Mouse (Mus musculus): Measurements from ENCODE around the gene Tspan15. TPM values are rescaled to one million over a fixed set of nuclear protein-coding genes. Genes with fewer than 3 reads are reported as not detected.

Gene Tspan15
- polyA plus RNA-seq (2014; fragmentation: Illumina TruSeq; extraction: RNeasy Lipid Tissue Mini Kit (QIAGEN cat#74804); ENCODE audit: low read depth, low replicate concordance) = 1.2 TPM

GRCm38 (mm10) chr10:62230708-62231394 lies at the start of gene Tspan15:
Gene Tspan15, minus strand, starts transcription at chr10:62231251.

GRCm38 (mm10) chr10:62252000-62252488 lies 21.0 kb upstream of the Tspan15 start, which contains the start of gene Tacr2:
Gene Tacr2, plus strand, starts transcription at chr10:62252438.

GRCm38 (mm10) chr10:62143820-62144219 lies 87.2 kb downstream of the Tspan15 start, which contains the start of gene Fam241b:
Gene Fam241b, minus strand, starts transcription at chr10:62143920.

Other genes with a start within 250 kb of the Tspan15 start
- gene Neurog3, start 98.2 kb downstream of the Tspan15 start, polyA plus RNA-seq (2014; fragmentation: Illumina TruSeq; extraction: RNeasy Lipid Tissue Mini Kit (QIAGEN cat#74804); ENCODE audit: low read depth, low replicate concordance) = not detected
- gene Fam241b, start 87.3 kb downstream of the Tspan15 start, polyA plus RNA-seq (2014; fragmentation: Illumina TruSeq; extraction: RNeasy Lipid Tissue Mini Kit (QIAGEN cat#74804); ENCODE audit: low read depth, low replicate concordance) = 1.7 TPM
- gene Tacr2, start 21.2 kb upstream of the Tspan15 start, polyA plus RNA-seq (2014; fragmentation: Illumina TruSeq; extraction: RNeasy Lipid Tissue Mini Kit (QIAGEN cat#74804); ENCODE audit: low read depth, low replicate concordance) = 0.27 TPM
- 1,584 TPM for gene Hk1, start 148.7 kb upstream of the Tspan15 start, polyA plus RNA-seq (2014; fragmentation: Illumina TruSeq; extraction: RNeasy Lipid Tissue Mini Kit (QIAGEN cat#74804); ENCODE audit: low read depth, low replicate concordance)
- gene Hkdc1, start 191.2 kb upstream of the Tspan15 start, polyA plus RNA-seq (2014; fragmentation: Illumina TruSeq; extraction: RNeasy Lipid Tissue Mini Kit (QIAGEN cat#74804); ENCODE audit: low read depth, low replicate concordance) = not detected
- 2.4 TPM for gene 4930507D05Rik, start 218.2 kb upstream of the Tspan15 start, polyA plus RNA-seq (2014; fragmentation: Illumina TruSeq; extraction: RNeasy Lipid Tissue Mini Kit (QIAGEN cat#74804); ENCODE audit: low read depth, low replicate concordance)
- 18.8 TPM for gene Supv3l1, start 218.5 kb upstream of the Tspan15 start, polyA plus RNA-seq (2014; fragmentation: Illumina TruSeq; extraction: RNeasy Lipid Tissue Mini Kit (QIAGEN cat#74804); ENCODE audit: low read depth, low replicate concordance)

Measured in testis, adult 10 weeks (tissue).